Mouse (Mus musculus) ES-E14 (cell line): ENCODE data around the gene Srp14.

Experiments
- HCFC1 ChIP-seq: IDR thresholded peaks from 2 replicates; pipeline ENCODE4 v1.6.1; 2012; ENCODE audit warnings: low read length, inconsistent platforms, borderline replicate concordance; ENCODE audit not compliant: insufficient read depth
- MAFK ChIP-seq: IDR thresholded peaks from 2 replicates; pipeline ENCODE4 v1.6.1; 2014; ENCODE audit warnings: mild to moderate bottlenecking, low read depth, low read length, inconsistent platforms; ENCODE audit not compliant: insufficient read depth
- ZC3H11A ChIP-seq: IDR thresholded peaks from 2 replicates; pipeline ENCODE4 v1.6.1; 2012; ENCODE audit warnings: low read depth, mild to moderate bottlenecking, inconsistent platforms, low read length, borderline replicate concordance
- ZNF384 ChIP-seq: IDR thresholded peaks from 2 replicates; pipeline ENCODE4 v1.6.1; 2012; ENCODE audit warnings: low read depth, low read length, inconsistent platforms

DNA sequence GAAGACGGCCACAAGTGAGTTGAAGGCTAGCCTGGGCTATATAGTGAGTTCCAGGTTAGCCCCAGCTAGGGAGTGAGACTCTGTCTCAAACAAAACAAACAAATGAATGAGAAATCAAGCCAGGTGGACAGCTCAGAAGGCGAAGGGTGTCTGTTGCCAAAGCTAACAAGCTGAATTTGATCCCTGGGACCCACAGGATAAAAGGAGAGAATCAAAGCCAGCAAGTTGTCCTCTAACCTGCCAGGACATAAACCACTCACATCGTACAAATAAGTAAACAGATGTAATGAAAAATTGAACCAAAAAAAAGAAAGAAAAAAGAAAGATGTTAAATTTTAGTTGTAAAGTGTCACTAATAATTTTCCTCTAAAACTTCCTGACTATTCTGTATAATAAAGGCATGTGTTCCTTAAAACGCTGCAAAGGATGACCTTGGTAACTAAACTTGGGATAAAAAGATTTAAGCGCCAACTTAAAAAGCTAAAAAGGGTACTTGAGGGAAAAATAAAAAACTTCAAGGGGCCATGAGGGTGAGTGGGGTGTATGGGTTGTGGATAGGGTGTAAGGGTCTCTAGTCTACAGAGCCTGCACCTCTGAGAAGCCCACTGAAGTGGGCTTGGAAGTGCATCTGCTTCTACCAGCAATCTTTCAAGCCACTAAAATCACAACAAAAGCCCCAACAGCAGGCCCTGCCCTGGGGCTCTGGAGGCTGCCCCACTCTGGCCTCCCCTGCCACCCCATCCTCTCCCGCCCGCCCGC is 30.4 kb upstream of the Srp14 start:
- TF ChIP-seq HCFC1 = no peak
- no peak for TF ChIP-seq MAFK
- TF ChIP-seq ZNF384 = no peak
- no peak for TF ChIP-seq ZC3H11A
